Comparison of ENCODE assay signal across 34 mouse cellular contexts in genomic region chr17:34354539-34354938, GRCm38 (mm10). TPM values are rescaled to one million over a fixed set of nuclear protein-coding genes. Genes with fewer than 3 reads are reported as not detected.
DNase-seq lines count a peak whose midpoint lies in the region; ATAC-seq and TF ChIP-seq lines count a peak whose summit lies in the region.
"Had no signal": no experiment of that assay in that cellular context is flagged by ENCODE, and none has a peak within 500 bp of the region (broad histone marks: within the 10 kb centered on the region; RNA-seq: fewer than 3 reads in every experiment).

Btnl2 (plus strand) TSS chr17:34354822.

- intact Hi-C loops in gastrocnemius, adult 2 months (cut with DNase I) = no loop called here

- TF ChIP-seq CTCF in gastrocnemius, adult 2 months (IDR thresholded peaks at IDR 0.05) = no peak
- no peak for TF ChIP-seq CTCF in stomach, postnatal 0 days (IDR thresholded peaks at IDR 0.05; ENCODE audit: low read depth)
- no peak for TF ChIP-seq CTCF in forebrain, postnatal 0 days (IDR thresholded peaks at IDR 0.05; ENCODE audit: low read depth)

- H3K27ac ChIP-seq in gastrocnemius, adult 2 months = peak within 1 kb of the TSS; percentile 35; the same call in 1 of the 2 replicates
- no peak within 1 kb of the TSS for H3K27ac ChIP-seq in stomach, embryonic 16.5 days (ENCODE audit: low read length)
- H3K27ac ChIP-seq in stomach, postnatal 0 days (replicated peaks) = no peak within 1 kb of the TSS
- H3K27ac ChIP-seq in forebrain, postnatal 0 days (ENCODE audit: low read depth, low read length) = no peak within 1 kb of the TSS
- H3K27ac ChIP-seq: hindbrain, embryonic 12.5 days; hindbrain, postnatal 0 days; layer of hippocampus, adult 2 months; liver, embryonic 15.5 days; lung, embryonic 15.5 days; midbrain, embryonic 12.5 days had no signal

- 78% methylated on average over 5 of the region's 5 CpGs for WGBS in stomach, embryonic 16.5 days
- WGBS in stomach, postnatal 0 days = 80% methylated on average over 5 of the region's 5 CpGs
- WGBS in large intestine, adult 2 months = 67% methylated on average over 5 of the region's 5 CpGs
- WGBS in forebrain, postnatal 0 days = 90% methylated on average over 5 of the region's 5 CpGs

- H3K9me3 ChIP-seq in stomach, embryonic 16.5 days (replicated peaks; ENCODE audit: control insufficient read depth, low read length) = no peaks in the 10 kb centered on the region
- H3K9me3 ChIP-seq in stomach, postnatal 0 days (ENCODE audit: control insufficient read depth, low read length) = no peaks in the 10 kb centered on the region
- H3K9me3 ChIP-seq in forebrain, postnatal 0 days (ENCODE audit: low read length) = no peaks in the 10 kb centered on the region
- H3K9me3 ChIP-seq: G1E; hindbrain, embryonic 12.5 days; liver, embryonic 15.5 days; lung, embryonic 15.5 days; midbrain, embryonic 12.5 days had no signal

- TF ChIP-seq EP300 in stomach, postnatal 0 days (optimal IDR thresholded peaks at IDR 0.05) = no peak

- H3K4me2 ChIP-seq in stomach, embryonic 16.5 days (ENCODE audit: low read depth, low read length) = no peak within 1 kb of the TSS
- H3K4me2 ChIP-seq in stomach, postnatal 0 days (replicated peaks; ENCODE audit: low read depth) = no peak within 1 kb of the TSS
- no peak within 1 kb of the TSS for H3K4me2 ChIP-seq in forebrain, postnatal 0 days (ENCODE audit: low read depth)
- H3K4me2 ChIP-seq: heart, embryonic 11.5 days; hindbrain, embryonic 12.5 days; liver, embryonic 15.5 days; lung, embryonic 15.5 days; midbrain, embryonic 12.5 days had no signal

- no peaks in the 10 kb centered on the region for H3K4me1 ChIP-seq in stomach, embryonic 16.5 days (ENCODE audit: control insufficient read depth, insufficient read depth, low read length)
- no peaks in the 10 kb centered on the region for H3K4me1 ChIP-seq in stomach, postnatal 0 days (replicated peaks; ENCODE audit: control insufficient read depth, insufficient read depth)
- no peaks in the 10 kb centered on the region for H3K4me1 ChIP-seq in forebrain, postnatal 0 days (ENCODE audit: insufficient read depth)
- H3K4me1 ChIP-seq: hindbrain, embryonic 12.5 days; liver, embryonic 15.5 days; lung, embryonic 15.5 days; midbrain, embryonic 12.5 days had no signal

- H3K27me3 ChIP-seq in stomach, embryonic 16.5 days (ENCODE audit: control insufficient read depth, insufficient read depth, low read length) = no peaks in the 10 kb centered on the region
- no peaks in the 10 kb centered on the region for H3K27me3 ChIP-seq in stomach, postnatal 0 days (ENCODE audit: control insufficient read depth, insufficient read depth, low read length)
- H3K27me3 ChIP-seq in forebrain, postnatal 0 days (ENCODE audit: insufficient read depth, low read length) = no peaks in the 10 kb centered on the region; the same call in 1 of the 2 replicates
- H3K27me3 ChIP-seq: lung, embryonic 15.5 days had no signal

- H3K36me3 ChIP-seq in stomach, embryonic 16.5 days (ENCODE audit: control insufficient read depth, insufficient read depth, low read length) = no peaks in the 10 kb centered on the region
- no peaks in the 10 kb centered on the region for H3K36me3 ChIP-seq in stomach, postnatal 0 days (ENCODE audit: control insufficient read depth, insufficient read depth, low read length)
- H3K36me3 ChIP-seq in forebrain, postnatal 0 days (ENCODE audit: insufficient read depth) = no peaks in the 10 kb centered on the region
- H3K36me3 ChIP-seq: G1E; hindbrain, embryonic 12.5 days; liver, embryonic 15.5 days; lung, embryonic 15.5 days; midbrain, embryonic 12.5 days had no signal

- DNase-seq in gastrocnemius, adult 2 months = no peak
- DNase-seq in gastrocnemius, postnatal 10 days = no peak
- DNase-seq in stomach, postnatal 0 days (ENCODE audit: low spot score) = no peak
- DNase-seq in large intestine, adult 2 months (ENCODE audit: low read depth, low spot score) = no peak
- DNase-seq in embryo, embryonic 10 days (ENCODE audit: low spot score) = no peak
- DNase-seq in forebrain, postnatal 0 days = no peak
- DNase-seq in adrenal gland, postnatal 10 days = no peak
- DNase-seq: adrenal gland, postnatal 25 days; cerebellum, adult 8-10 months; cerebellum, postnatal 36 days; gastrocnemius, postnatal 14 days; heart, postnatal 36 days; kidney, adult 11 months; kidney, postnatal 14 days; left cerebral cortex, postnatal 4 days; retina, postnatal 1 day; right cerebral cortex, postnatal 14 days had no signal

- no peak within 1 kb of the TSS for H3K9ac ChIP-seq in stomach, embryonic 16.5 days (ENCODE audit: low read length)
- H3K9ac ChIP-seq in stomach, postnatal 0 days (ENCODE audit: low read length) = no peak within 1 kb of the TSS
- no peak within 1 kb of the TSS for H3K9ac ChIP-seq in forebrain, postnatal 0 days
- H3K9ac ChIP-seq: hindbrain, embryonic 12.5 days; liver, embryonic 15.5 days; lung, embryonic 15.5 days; midbrain, embryonic 12.5 days had no signal

- ATAC-seq in stomach, embryonic 16.5 days (ENCODE audit: insufficient read depth, low FRiP score) = peak; percentile 50; the same call in 1 of the 2 replicates
- ATAC-seq in stomach, postnatal 0 days (ENCODE audit: low FRiP score, low TSS enrichment) = no peak
- ATAC-seq in forebrain, postnatal 0 days = no peak
- ATAC-seq: forebrain, embryonic 16.5 days; hindbrain, postnatal 0 days had no signal

- H3K4me3 ChIP-seq in gastrocnemius, adult 2 months = no peak within 1 kb of the TSS
- no peak within 1 kb of the TSS for H3K4me3 ChIP-seq in stomach, embryonic 16.5 days (replicated peaks; ENCODE audit: low read length)
- no peak within 1 kb of the TSS for H3K4me3 ChIP-seq in stomach, postnatal 0 days (ENCODE audit: low read depth, low read length)
- no peak within 1 kb of the TSS for H3K4me3 ChIP-seq in forebrain, postnatal 0 days (ENCODE audit: low read depth, low read length)
- H3K4me3 ChIP-seq: erythroblast, embryonic 14.5 days; hindbrain, embryonic 12.5 days; layer of hippocampus, adult 2 months; liver, embryonic 15.5 days; lung, embryonic 15.5 days; megakaryocyte, embryonic 14.5 days; midbrain, embryonic 12.5 days had no signal

RNA-seq across cellular contexts. Expression of gene Btnl2, which starts in this region (rescaled TPM):
- total RNA-seq in gastrocnemius, adult 2 months (2021) = under 1 TPM; 0.18 to 0.20 TPM
- under 1 TPM; 0.40 to 0.81 TPM for total RNA-seq in gastrocnemius, postnatal 10 days (2021)
- 1.3 and 1.4 TPM in 2 replicates for polyA plus RNA-seq in stomach, embryonic 16.5 days (2015; fragmentation: Nextera tagmentation; extraction: Ambion mirVana)
- polyA plus RNA-seq in stomach, postnatal 0 days (2015; fragmentation: Nextera tagmentation; extraction: Ambion mirVana) = 0.13 and 0.16 TPM in 2 replicates
- polyA plus RNA-seq in large intestine, adult 2 months (2012; rRNA removed) = 48.4 and 121 TPM in 2 replicates
- total RNA-seq in forebrain, postnatal 0 days (2014; rRNA removed) = not detected in 2 replicates
- polyA plus RNA-seq in forebrain, postnatal 0 days (2015; fragmentation: Nextera tagmentation; extraction: Ambion mirVana) = not detected in 2 replicates
- total RNA-seq in adrenal gland, postnatal 10 days (2021) = under 1 TPM; 0.48 to 0.66 TPM
- total RNA-seq: granulocyte monocyte progenitor cell, adult 5-6 weeks; hindbrain, postnatal 0 days had no signal
- polyA plus RNA-seq: C2C12; embryonic facial prominence, embryonic 14.5 days; erythroblast, embryonic 14.5 days; forebrain, embryonic 11.5 days; forebrain, embryonic 16.5 days; G1E; heart, embryonic 11.5 days; hindbrain, embryonic 12.5 days; neural tube, embryonic 14.5 days had no signal

Comparison
In these comparisons a context has a peak if more than half of its experiments do, and no peak if none do; other contexts are left out.
1. RNA of gene Btnl2 (polyA plus RNA-seq): 48.4 to 121 TPM in large intestine, adult 2 months; 1.3 to 1.4 TPM in stomach, embryonic 16.5 days, 0.13 to 0.16 TPM in stomach, postnatal 0 days and not detected in forebrain, postnatal 0 days; every median in the first group is over 10 times any median in the second.